Mouse (Mus musculus): ENCODE measurements around the gene Zfp672. TPM values are rescaled to one million over a fixed set of nuclear protein-coding genes. Genes with fewer than 3 reads are reported as not detected.

Zfp672 gene
- total and polyA plus RNA-seq, 3 experiments = 31.2 to 38.8 (median 34.9) TPM

DNA sequence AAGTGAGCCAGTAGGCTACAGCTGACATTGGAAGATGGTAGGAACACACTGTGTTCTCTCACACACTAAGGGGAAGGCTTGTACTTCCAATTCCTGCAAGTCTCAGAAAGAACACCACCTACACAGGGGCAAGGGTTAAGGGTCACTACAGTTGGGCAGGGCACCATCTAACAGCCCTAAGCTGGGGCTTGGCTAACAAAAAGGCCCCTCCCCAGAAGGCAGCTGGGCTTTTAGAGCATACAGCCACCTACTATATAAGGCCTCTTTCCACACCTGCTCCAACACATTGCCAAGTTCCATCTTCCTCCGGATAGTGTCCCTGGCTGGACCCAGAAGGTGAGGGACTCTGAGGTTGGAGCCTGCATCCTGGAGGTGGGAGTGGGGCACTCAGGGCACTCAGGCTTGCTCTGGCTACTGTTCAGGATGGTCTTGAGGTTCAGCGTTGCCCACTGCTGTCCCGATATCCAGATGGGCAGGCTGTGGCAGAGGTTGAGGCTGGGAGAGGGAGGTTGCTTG, 48.7 kb upstream of the Zfp672 start, which contains the start of gene Lypd8:
Gene Lypd8, plus strand, starts transcription at position 281 of the 516 bp plus-strand sequence.
- in situ Hi-C loops (cut with MboI; ENCODE audit: low pct_ligation_motif_present, low pct_unique_long_range_greater_than_20kb, low sequenced_read_pairs) (no loop called here), dilution Hi-C loops (cut with MboI; ENCODE audit: extremely low pct_ligation_motif_present, extremely low pct_unique_long_range_greater_than_20kb, low sequenced_read_pairs) (no loop called here)
- H3K27me3 ChIP-seq (replicated peaks) = peaks cover 82% of the 10 kb centered on the region
- TF ChIP-seq RAD21 (IDR thresholded peaks at IDR 0.05; ENCODE audit: low read depth, low read length) (no peak), KAT2A (IDR thresholded peaks at IDR 0.05; ENCODE audit: insufficient replicate concordance, low read length) (no peak), JUND (conservative IDR thresholded peaks at IDR 0.05; ENCODE audit: low read depth, low read length) (no peak), ZNF384 (IDR thresholded peaks at IDR 0.05; ENCODE audit: low read depth, low read length) (no peak), JUN (IDR thresholded peaks at IDR 0.05; ENCODE audit: insufficient read depth, low read depth, low read length) (no peak), POLR2AphosphoS2 (IDR thresholded peaks at IDR 0.05; ENCODE audit: low read depth, low read length) (no peak), USF2 (conservative IDR thresholded peaks at IDR 0.05; ENCODE audit: low read depth, low read length) (no peak), CHD2 (IDR thresholded peaks at IDR 0.05; ENCODE audit: low read length) (no peak), USF1 (IDR thresholded peaks at IDR 0.05; ENCODE audit: low read depth, low read length) (no peak), CTCF (conservative IDR thresholded peaks at IDR 0.05 in 1 of 2, IDR thresholded peaks at IDR 0.05 in 1 of 2; ENCODE audit: low read depth in 2 of 2, low read length in 2 of 2) (no peak), NRF1 (IDR thresholded peaks at IDR 0.05; ENCODE audit: low read depth, low read length) (no peak), SIN3A (IDR thresholded peaks at IDR 0.05; ENCODE audit: low read length) (no peak), NELFE (IDR thresholded peaks at IDR 0.05; ENCODE audit: low read depth, low read length) (no peak), POLR2A (IDR thresholded peaks at IDR 0.05; ENCODE audit: low read depth, low read length) (no peak), E2F4 (IDR thresholded peaks at IDR 0.05; ENCODE audit: insufficient replicate concordance, low read depth, low read length) (no peak), ETS1 (conservative IDR thresholded peaks at IDR 0.05; ENCODE audit: low read depth, low read length) (no peak), HCFC1 (IDR thresholded peaks at IDR 0.05; ENCODE audit: low read depth, low read length) (no peak)
- no peak within 1 kb of the TSS for H3K27ac ChIP-seq (ENCODE audit: insufficient read depth, low read depth)
- no peaks in the 10 kb centered on the region for H3K4me1 ChIP-seq (ENCODE audit: control insufficient read depth in 1 of 2, insufficient read depth in 2 of 2)
- H3K36me3 ChIP-seq (replicated peaks in 1 of 2; ENCODE audit: control insufficient read depth in 1 of 2, insufficient read depth in 1 of 2, low read length in 1 of 2) = no peaks in the 10 kb centered on the region
- H3K4me2 ChIP-seq (ENCODE audit: insufficient read depth, low read depth, poor library complexity, severe bottlenecking) = no peak within 1 kb of the TSS
- H3K79me2 ChIP-seq (replicated peaks; ENCODE audit: control insufficient read depth, extremely low read depth, insufficient read depth, poor library complexity, severe bottlenecking) = no peaks in the 10 kb centered on the region
- no peak for DNase-seq (ENCODE audit: extremely low read depth)
- no peak within 1 kb of the TSS for H3K4me3 ChIP-seq (replicated peaks in 1 of 3; ENCODE audit: low read depth in 2 of 3, low read length in 2 of 3, poor library complexity in 1 of 3)
- no peak within 1 kb of the TSS for H3K9ac ChIP-seq (ENCODE audit: insufficient read depth, low read depth)
- H3K9me3 ChIP-seq (replicated peaks; ENCODE audit: low read length) = peaks cover 2% of the 10 kb centered on the region

DNA sequence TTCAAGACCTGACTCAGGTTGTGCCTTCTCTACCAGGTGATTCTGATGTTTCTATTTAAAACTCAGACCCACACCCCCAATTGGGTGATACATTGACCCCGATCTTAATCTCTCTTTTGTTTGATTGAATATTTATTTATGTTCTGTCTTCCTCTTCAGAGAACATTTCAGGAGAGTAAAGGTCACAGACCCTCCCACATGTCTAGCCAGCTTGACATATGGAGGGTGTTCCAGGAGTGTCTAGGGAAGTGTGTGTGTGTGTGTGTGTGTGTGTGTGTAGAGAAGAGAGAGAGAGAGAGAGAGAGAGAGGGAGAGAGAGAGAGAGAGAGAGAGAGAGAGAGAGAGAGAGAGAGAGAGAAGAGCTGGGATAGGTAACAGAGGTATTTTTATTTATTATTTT, 47.5 kb upstream of the Zfp672 start:
- dilution Hi-C loops (cut with MboI; ENCODE audit: extremely low pct_ligation_motif_present, extremely low pct_unique_long_range_greater_than_20kb, low sequenced_read_pairs) (no loop called here), in situ Hi-C loops (cut with MboI; ENCODE audit: low pct_ligation_motif_present, low pct_unique_long_range_greater_than_20kb, low sequenced_read_pairs) (no loop called here)
- H3K4me3 ChIP-seq (replicated peaks in 1 of 3; ENCODE audit: low read depth in 2 of 3, low read length in 2 of 3, poor library complexity in 1 of 3) = no peak overlapping the region
- peaks cover 2% of the 10 kb centered on the region for H3K9me3 ChIP-seq (replicated peaks; ENCODE audit: low read length)
- H3K79me2 ChIP-seq (replicated peaks; ENCODE audit: control insufficient read depth, extremely low read depth, insufficient read depth, poor library complexity, severe bottlenecking) = no peaks in the 10 kb centered on the region
- no peaks in the 10 kb centered on the region for H3K36me3 ChIP-seq (replicated peaks in 1 of 2; ENCODE audit: control insufficient read depth in 1 of 2, insufficient read depth in 1 of 2, low read length in 1 of 2)
- no peak overlapping the region for H3K27ac ChIP-seq (ENCODE audit: insufficient read depth, low read depth)
- no peak overlapping the region for H3K9ac ChIP-seq (ENCODE audit: insufficient read depth, low read depth)
- no peaks in the 10 kb centered on the region for H3K4me1 ChIP-seq (ENCODE audit: control insufficient read depth in 1 of 2, insufficient read depth in 2 of 2)
- H3K27me3 ChIP-seq (replicated peaks) = peaks cover 73% of the 10 kb centered on the region
- TF ChIP-seq POLR2AphosphoS2 (IDR thresholded peaks at IDR 0.05; ENCODE audit: low read depth, low read length) (no peak), HCFC1 (IDR thresholded peaks at IDR 0.05; ENCODE audit: low read depth, low read length) (no peak)
- H3K4me2 ChIP-seq (ENCODE audit: insufficient read depth, low read depth, poor library complexity, severe bottlenecking) = no peak overlapping the region
- no peak for DNase-seq (ENCODE audit: extremely low read depth)
